Mouse (Mus musculus) adrenal gland, postnatal 36 days (tissue): Measurements from ENCODE around the gene 2900026A02Rik. TPM values are rescaled to one million over a fixed set of nuclear protein-coding genes. Genes with fewer than 3 reads are reported as not detected.

Source experiments
- DNase-seq, 2 experiments: peaks; one replicate each; pipeline ENCODE4 v3.0.0; 2021; ENCODE audit warnings: mixed read lengths in 1 of 2
- total RNA-seq, 2 experiments: library from RNA; stranded (reverse); gene quantifications; 2 replicates each; pipeline ENCODE4 v1.2.3; 2021

The 2900026A02Rik gene
- total RNA-seq, 2 experiments from 2014 or later, result 13.2 to 18.5 TPM

DNA sequence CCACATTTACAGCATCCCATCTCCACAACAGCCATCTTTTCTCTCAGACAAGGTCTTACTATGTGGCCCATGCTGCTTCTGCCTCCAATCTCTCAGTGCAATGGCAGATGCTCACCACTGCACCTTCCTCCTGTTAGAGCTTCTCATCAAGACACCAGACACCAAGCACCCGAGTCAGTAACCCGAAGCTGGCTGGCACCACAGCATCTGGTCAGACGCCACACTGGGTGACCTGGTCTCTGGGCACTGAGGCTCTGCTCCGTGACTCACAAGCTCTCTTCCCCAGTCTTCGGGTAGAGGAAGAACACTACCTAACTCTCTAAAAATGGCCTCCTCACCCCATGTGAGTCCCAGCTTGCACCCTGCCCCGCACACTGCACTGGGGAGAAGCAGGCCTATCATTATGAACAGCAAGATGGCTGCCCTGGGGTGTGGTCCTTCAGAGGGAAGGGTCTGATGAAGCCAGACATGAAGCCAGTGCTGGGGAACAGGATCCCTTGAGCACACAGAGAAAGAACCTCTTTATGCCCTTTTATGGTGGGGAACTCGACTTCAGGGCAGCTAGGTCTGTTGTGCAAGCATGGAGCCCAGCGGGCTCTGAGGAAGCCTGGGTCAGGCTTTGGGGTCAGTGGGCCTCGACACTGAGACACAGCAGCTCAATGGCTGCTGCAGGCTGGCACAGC, 70.0 kb downstream of the 2900026A02Rik start:
- DNase-seq, result no peak

DNA sequence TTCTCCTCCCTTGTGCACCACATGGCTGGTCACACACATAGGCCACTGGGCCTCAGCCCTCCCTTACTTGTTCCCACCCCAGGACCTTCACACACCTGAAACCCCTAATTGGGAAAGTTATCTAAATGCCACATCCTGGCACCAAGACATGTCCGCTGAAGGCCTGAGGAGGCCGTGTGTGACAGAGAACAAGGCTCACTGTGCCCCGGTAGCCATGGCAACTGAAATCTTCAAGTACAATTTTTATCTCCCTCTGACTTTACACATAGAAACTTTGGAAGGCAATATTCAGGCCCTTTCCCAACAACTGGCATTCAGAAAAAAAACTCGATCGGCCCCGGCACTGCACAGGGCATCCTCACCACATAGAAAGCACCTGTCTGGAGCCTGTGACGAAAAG, 72.0 kb downstream of the 2900026A02Rik start:
- DNase-seq, result no peak

DNA sequence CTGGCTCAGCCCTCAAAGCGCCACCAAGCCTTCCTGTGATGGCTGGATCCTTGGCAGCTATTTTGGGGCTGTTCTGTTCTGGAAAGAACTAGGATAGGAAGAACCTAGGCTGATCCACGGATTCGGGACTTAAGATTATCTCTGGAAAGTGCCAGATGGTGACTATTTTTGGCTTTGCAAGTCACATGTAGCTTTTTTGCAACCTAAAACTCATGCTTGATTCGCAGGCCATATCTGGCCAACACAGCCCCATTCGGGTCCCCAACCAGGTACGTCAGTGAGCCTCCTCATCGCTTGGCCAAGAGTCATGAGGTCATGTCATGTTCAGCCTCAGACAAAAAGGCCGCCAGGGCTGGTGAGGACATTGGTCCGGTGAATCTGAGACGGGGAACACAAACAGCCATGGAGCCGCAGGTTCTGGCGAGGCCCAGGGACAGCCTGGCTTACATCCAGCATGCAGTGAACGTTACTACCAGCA, 73.0 kb downstream of the 2900026A02Rik start:
- no peak for DNase-seq

DNA sequence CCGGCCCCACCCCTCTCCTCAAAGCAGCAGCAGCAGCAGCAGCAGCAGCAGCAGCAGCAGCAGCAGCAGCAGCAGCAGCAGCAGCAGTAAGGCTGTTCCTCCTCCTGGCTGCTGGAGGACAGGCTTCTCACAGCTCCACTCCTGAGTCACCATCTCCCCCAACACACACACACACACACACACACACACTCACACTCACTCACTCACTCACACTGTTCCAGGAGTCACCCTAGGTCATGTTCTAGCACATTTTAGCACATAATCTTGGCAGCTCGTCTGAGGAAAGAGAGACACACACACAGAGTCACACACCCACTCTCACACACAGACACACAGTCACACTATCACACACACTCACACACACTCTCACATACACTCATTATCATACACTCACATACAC, 74.4 kb downstream of the 2900026A02Rik start:
- DNase-seq, result peak in 1 of 2 experiments; percentile 37

DNA sequence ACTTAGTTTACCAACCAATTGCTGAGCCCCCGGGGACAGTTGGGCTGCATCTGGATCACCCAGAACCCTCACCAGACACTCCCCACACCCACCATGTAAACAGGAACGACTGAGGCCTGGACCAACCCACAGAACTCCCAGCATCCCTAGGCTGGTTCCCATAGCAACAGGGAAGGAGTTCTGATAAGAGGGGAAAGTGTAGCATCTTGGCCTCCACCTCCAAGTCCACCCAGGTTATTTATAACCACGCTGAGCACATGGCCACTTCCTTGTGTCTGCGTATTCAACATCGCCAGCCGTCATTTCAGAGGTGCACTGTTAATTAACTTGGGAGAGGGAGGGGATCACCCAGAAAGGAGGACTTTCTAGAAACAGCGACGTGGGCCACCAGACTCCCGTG, 75.9 kb downstream of the 2900026A02Rik start:
- DNase-seq, result no peak

DNA sequence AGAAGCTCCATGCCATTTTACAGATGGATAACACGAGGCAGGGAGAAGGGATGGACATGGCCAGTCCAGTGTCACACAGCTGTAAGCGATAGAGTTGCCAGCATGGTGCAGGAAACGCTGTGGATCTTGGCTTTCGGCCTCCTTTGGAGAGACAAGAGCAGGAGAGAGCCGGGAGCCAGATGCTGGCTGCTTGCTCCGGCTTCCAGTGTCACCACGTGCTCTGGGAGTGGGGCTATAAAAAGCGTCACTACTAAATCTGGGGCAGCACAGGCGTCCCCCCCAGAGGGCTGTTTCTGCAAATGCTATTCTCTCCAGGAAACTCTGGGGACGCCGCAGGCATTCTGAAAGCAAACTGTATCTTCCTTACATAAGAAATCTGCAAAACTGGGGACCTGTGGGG, 78.5 kb downstream of the 2900026A02Rik start:
- peak in 1 of 2 experiments; percentile 44 for DNase-seq

DNA sequence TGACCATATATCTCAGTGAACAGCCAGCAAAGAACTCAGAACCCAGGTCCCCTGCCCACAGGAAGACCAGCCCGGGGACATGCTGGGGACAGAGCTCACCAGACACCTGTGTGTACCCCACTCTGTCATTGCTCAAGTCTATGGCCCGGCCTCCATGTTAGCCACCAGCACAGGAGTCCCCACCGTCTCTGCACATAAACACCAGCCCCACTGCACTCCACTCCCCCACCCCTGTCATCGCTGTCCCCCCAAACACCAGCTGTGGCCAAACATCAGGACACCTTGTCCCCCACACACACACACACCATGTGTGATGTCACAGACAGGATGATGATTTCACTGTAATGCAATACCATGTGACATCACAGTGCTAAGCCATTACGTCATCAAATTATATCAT, 79.0 kb downstream of the 2900026A02Rik start:
- DNase-seq, result no peak

DNA sequence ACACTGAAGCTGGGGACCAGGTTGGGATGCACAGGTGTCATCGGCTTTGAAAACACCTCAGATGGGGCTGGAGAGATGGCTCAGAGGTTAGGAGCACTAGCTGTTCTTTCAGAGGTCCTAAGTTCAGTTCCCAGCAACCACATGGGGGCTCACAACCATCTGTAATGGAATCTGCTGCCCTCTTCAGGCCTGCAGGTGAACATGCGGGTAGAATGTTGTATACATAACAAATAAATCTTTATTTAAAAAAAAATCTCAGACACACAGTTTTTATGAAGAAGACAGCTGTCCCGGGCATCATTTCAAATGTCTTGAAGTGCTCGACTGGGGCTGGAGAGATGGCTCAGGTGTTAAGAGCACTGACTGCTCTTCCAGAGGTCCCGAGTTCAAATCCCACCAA, 80.2 kb downstream of the 2900026A02Rik start:
- no peak for DNase-seq

DNA sequence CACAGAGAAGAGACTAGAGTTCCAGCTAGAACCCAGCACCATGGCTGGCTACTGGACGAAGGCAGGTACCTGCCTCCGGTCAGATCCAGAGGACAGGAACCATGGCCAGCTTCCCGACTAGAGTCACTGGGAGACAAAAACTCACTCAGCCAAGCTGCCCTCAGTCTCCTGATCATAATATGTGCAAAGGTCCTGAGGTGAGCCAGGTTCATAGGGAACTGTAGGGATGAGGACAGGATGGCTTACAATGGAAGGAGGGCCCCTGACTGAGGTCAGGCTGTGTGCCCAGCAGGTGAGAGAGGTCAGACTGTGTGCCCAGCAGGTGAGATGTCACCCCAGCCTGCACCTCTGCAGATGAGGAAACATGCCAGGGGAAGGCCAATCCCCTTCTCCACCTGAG, 81.0 kb downstream of the 2900026A02Rik start:
- no peak for DNase-seq

DNA sequence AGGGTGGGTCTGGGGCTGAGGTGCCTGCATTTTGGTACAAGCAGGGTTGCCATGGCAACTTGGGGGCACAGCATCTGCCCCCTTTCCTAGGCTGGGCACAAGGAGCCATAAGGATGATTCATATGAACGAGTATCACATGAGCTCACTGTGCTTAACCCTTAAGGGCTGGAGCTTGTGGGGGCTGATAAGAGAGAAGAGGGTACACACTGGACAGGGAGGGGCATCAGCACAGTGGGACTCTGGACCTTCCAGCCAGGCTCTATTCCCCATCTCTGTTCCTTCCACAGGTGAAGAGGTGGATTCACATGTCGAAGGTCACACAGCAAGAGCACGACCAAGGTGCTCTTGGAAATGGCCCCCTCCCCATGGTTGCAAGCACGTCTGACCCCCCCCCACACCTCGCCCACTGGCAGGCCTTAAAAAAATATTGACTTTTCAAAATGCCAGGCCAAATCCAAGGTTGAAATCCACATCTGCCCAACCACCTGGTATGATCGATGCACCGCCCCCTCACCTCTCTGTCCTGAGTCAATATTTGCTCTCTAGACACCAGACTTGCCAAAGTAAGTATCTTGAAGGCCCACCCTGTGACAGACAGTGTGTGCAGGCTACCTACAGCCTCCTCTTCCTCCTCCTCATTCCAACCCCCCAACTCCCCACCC, 81.8 kb downstream of the 2900026A02Rik start:
- no peak for DNase-seq

DNA sequence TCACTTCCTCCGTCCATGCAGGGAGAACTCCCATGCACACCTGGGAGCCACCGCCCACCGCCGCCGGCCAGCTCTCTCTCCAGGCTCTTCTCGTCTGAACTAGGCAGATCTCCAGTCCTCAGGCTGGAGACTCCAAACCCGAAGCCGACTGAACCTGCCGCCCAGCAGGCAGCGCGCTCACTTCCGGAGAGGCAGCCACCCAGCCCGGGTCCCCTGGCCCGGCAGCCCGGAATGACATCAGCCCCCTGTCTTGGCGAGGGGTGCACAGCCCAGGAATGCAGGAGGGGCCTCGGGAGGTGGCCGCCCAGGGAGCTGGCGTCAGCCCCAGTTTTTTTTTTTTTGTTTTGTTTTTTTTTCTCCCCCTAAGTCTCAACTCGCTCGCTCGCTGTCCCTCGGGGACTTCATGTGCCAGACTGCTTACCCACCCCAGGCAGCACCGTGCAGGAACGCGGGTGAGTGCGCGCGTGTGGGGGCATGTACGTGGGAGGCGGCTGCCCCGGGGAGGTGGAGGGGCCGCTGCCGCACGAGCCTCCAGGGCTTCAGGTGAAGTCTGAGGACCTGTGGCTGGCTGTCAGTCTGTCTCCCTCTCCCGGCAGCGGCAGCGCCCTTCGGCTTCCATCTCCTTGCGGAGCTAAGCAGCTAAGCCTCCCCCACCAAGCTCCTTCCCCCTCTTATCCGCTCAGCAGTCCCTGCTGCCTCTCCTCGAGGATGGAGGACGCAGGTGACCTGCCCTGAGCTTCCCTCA, 82.5 kb downstream of the 2900026A02Rik start:
- peak; percentile 51 to 72 for DNase-seq

DNA sequence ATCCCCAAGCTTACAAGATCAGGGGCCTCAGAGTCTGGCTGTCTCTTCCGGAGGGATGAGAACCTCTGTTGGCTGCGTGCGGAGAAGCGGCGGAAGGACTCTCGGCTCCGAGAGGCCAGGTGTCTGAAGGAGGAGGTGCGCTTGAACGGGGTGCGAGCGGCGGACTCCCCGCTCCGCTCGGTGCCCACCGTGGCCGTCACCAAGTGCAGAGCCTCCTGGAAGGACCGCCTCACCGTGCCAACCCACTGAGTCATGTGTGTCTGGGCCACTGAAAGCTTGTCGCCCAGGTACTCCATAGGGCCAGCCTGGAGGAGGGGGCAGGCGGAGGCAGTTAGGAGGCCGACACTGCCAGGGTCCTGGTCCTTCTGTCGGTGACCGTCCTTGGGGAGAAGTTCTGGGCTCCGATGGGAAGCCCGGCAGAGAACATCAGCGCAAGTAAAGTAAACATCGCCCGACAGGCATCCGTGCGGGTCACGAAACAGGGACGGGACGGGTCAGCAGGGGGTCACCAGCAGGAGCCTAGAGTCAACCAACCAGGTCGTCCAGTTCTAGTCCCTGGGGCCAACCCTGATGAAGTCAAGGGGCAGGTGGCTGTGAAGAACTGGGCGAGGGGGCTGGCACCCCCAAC, 83.2 kb downstream of the 2900026A02Rik start:
- DNase-seq, result no peak

DNA sequence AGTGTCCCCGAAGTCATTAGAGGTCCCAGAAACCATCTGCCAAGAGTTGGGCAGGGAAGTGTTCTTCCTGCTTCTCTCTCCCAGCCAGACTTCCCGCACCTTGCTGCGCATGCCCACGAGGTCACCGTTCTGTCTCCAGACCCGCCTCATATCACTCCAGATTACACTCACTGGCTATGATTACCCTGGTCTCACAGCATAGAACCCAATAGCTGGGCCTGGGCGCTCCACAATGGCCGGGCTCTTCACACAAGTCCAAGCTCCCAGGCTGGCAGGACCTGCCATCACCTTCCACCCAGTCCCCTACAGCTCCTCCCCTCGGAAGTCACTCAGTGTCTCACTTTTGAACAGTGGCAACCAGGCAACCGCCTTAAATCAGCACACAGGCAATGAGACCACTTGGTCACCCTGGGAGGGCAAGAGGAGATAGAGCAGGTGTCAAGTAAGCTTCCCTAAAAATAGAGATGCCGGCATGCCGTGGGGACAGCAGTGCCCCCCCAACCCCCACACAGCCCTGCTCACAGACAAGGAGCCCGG, 84.0 kb downstream of the 2900026A02Rik start:
- DNase-seq, result peak in 1 of 2 experiments; percentile 27

DNA sequence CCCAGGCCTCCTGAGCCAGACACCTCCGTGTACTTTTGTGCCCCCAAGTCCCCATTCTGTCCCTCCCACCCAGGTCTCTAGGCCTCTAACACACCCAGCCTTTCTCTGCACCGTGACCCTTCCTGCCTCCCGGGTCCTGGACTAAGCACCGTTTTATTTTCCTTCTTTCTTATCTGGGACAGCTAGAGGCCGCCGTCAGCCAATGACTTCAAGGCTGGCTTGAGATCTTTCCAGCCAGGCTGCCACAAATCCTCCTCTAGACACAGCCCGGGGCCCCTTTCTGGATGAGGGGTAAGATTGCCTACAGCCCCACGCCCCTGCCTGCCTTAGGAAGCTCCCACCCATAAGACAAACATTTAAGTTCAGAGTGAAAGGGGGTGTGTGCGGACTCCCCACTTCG, 85.5 kb downstream of the 2900026A02Rik start:
- no peak for DNase-seq

DNA sequence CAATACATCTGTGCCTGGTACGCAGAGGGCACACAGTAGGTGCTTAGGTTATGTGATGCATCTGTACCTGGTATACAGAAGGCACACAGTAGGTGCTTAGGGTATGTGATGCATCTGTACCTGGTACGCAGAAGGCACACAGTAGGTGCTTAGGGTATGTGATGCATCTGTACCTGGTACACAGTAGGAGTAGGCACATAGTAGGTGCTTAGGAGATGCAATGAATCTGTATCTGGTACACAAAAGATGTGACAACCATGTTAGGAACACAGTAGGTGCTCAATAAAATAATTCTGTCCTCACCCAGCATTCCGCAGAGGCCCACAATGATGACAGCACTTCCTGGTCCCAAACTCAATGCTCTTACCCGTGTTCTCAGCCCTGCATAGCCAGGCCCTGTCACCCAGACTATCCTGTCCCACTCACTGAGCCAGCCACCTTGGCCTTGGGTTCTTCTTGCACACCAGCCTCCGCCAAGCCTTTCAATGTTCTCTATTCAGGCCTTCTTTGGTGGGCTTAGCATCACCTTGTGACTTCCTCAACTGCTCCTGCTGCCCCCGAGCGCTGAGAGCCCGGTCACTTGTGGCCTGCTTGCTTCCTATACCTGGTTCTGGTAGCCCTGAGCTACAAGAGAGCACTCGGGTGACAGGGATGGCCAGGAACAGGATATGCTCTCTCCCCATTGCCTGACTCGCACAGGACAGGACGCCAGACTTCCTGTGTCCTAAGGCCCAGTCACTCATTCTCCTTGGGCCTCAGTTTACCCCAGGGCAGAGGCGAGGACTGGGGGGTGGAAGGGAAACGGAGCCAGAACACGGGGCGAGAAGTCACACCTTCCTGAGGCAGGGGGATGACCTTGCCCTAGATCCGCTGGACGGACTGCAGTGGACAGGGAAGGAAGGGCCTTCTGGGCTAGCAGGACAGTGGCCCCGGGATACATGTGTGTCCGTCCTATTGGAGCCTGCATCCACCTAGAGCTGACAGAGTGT, 87.0 kb downstream of the 2900026A02Rik start:
- DNase-seq, result no peak

DNA sequence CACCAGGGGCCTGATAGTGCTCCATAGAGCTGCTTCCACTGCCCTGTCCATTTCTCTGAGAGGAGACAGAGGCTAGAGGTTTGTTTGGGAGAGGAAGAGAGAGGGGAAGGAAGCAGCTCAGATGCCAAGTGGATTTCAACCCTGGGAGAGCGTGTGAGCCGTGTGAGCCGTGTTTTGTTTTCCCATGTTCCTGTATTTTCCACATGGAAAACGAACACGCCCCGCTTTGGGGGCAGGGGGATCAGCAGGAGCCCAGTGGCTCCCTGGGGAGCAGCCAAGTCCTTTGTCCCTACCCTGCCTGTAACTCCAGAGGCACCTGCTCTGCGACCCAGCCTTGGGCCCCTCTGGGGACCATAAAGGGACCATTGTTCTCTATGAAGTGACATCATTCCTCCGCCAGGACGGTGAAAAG, 88.0 kb downstream of the 2900026A02Rik start:
- peak; percentile 34 to 58 for DNase-seq

DNA sequence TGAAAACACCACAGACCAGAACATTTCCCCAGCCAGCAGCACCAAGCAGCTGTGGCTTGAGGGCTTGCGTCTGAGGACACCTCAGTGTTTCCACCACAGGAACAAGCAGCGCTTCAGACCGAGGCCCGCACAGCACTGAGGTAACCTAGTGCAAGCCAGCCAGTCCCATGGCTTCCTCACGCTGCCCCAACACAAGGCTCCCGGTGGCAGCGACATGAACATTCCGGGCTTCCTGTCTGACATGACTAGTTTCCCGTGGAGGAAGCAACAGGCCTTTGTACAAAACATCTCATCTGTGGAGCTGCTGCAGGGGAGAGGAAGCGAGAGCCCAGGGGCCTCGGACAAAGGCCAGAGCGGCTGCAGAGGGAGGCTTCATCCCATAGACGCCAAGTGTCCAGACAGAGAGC, 88.4 kb downstream of the 2900026A02Rik start:
- peak; percentile 30 to 39 for DNase-seq

DNA sequence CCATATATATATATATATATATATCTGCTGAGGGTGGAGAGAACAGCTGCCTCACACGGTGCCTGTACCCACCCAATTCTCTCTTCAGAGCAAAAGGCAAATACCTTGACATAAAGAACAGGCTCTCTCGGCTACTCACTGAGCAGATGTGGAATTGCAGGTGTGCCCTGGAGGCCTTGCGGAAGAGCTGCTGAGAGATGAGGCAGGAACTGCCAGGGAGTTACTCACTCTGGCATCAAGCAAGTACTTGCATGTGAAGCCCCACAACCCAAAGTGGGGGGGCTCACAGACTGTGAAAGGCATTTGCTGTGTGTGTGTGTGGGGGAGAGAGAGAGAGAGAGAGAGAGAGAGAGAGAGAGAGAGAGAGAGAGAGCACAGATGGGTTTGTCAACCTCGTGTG, 92.6 kb downstream of the 2900026A02Rik start:
- DNase-seq, result no peak

DNA sequence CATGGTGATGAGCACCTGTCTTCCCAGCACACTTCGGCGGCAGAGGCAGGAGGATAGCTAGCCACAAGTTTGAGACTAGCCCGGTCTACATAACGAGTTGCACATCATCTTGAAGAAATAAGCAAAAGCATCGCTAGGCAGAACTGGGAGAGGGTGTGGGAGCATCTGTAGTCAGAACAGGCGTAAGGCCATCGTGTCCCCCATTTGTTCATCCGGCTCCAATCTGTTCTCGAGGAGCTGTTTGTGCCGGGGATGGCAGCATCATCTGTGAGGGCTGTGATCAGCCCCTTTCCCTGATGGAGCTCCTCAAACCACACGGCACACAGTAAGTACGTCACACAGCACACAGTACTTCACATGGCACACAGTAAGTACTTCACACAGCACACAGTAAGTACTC, 94.6 kb downstream of the 2900026A02Rik start:
- no peak for DNase-seq

DNA sequence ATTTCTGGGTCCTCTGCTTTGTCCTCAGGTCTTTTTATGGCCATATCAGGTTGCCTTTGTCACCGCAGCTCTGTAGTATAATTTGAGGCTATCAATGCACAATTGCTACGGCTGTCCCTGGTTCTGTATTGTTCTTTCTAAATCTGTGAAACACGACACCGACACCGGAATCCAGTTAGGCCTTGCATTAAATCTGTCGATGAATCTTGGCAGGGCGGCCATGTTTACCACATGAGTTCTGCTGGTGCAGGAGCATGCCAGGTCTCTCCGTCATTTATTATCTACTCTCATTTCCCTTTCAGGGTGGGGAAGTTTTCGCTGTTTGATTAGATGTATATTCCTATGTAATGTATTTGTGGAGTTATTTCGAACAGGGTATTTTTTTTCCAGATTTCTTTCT, 97.3 kb downstream of the 2900026A02Rik start:
- no peak for DNase-seq
